Mouse (Mus musculus): ENCODE results near the gene Mprip. TPM values are rescaled to one million over a fixed set of nuclear protein-coding genes. Genes with fewer than 3 reads are reported as not detected.

Mprip gene
- total and polyA plus RNA-seq, 2 experiments from 2014 or later: 53.3 to 172 TPM

DNA sequence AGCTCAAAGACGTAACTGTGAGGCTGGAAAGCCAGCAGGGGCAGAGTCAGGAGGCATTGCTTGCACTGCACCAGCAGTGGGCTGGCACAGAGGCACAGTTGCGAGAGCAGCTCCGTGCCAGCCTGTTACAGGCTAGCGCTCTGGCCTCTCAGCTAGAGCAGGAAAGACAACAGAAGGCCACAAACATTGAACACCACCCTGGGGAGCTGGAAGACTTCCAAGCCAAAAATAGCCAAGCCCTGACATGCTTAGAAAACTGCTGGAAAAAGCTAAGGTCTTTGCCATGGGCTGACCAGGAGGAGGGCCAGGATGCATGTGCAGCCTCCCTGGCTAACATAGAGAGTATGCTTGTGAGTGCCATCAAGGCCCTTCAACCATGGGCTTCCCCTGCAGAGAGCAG is 98.1 kb downstream of the Mprip start:
- peak; percentile 80 for ATAC-seq (ENCODE audit: low FRiP score)
- H3K27ac ChIP-seq (ENCODE audit: low read depth, low read length): peak overlapping the region; percentile 57; the same call in 1 of the 2 replicates
- no peak; the same call in 1 of the 2 replicates for TF ChIP-seq CTCF (IDR thresholded peaks at IDR 0.05)
- DNase-seq (ENCODE audit: low spot score): peak; percentile 90
- H3K9ac ChIP-seq (replicated peaks; ENCODE audit: low read length, poor library complexity, severe bottlenecking): no peak overlapping the region
- 65% methylated on average over 4 of the region's 4 CpGs for WGBS
- no peaks in the 10 kb centered on the region for H3K9me3 ChIP-seq (ENCODE audit: low read length)
- H3K4me1 ChIP-seq (ENCODE audit: insufficient read depth, low read length): no peaks in the 10 kb centered on the region
- no peak overlapping the region for H3K4me2 ChIP-seq (ENCODE audit: low read depth, low read length, poor library complexity, severe bottlenecking)
- H3K4me3 ChIP-seq (ENCODE audit: low read depth, low read length): no peak overlapping the region
- peaks cover 82% of the 10 kb centered on the region for H3K36me3 ChIP-seq (ENCODE audit: insufficient read depth, low read length)
- H3K27me3 ChIP-seq (ENCODE audit: insufficient read depth, low read length): no peaks in the 10 kb centered on the region

DNA sequence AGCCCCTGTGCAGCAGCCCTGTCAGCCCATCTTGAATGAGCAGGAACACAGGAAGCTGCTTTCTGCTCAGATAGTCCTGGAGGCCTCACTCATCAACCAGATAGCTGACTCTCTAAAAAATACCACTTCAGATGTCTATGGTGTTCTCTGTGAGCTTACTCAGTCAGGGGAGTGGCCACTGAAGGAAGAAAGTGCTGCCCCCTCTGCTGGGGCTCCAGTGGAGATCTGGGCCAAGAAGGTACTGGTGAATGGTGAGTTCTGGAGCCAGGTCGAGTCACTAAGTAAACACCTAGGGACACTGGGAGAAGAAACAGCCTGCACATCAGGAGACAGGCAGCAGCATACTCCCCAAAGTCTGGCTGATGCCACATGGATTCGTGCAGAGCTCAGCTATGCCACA is 98.5 kb downstream of the Mprip start:
- no peak for DNase-seq (ENCODE audit: low spot score)
- H3K4me2 ChIP-seq (ENCODE audit: low read depth, low read length, poor library complexity, severe bottlenecking): no peak overlapping the region
- no peaks in the 10 kb centered on the region for H3K9me3 ChIP-seq (ENCODE audit: low read length)
- H3K4me1 ChIP-seq (ENCODE audit: insufficient read depth, low read length): no peaks in the 10 kb centered on the region
- ATAC-seq (ENCODE audit: low FRiP score): no peak
- no peak overlapping the region for H3K4me3 ChIP-seq (ENCODE audit: low read depth, low read length)
- WGBS: 81% methylated on average over 2 of the region's 2 CpGs
- H3K36me3 ChIP-seq (ENCODE audit: insufficient read depth, low read length): peaks cover 84% of the 10 kb centered on the region
- no peaks in the 10 kb centered on the region for H3K27me3 ChIP-seq (ENCODE audit: insufficient read depth, low read length)
- no peak overlapping the region for H3K9ac ChIP-seq (replicated peaks; ENCODE audit: low read length, poor library complexity, severe bottlenecking)
- H3K27ac ChIP-seq (ENCODE audit: low read depth, low read length): no peak overlapping the region; the same call in 1 of the 2 replicates
- TF ChIP-seq CTCF (IDR thresholded peaks at IDR 0.05): no peak

DNA sequence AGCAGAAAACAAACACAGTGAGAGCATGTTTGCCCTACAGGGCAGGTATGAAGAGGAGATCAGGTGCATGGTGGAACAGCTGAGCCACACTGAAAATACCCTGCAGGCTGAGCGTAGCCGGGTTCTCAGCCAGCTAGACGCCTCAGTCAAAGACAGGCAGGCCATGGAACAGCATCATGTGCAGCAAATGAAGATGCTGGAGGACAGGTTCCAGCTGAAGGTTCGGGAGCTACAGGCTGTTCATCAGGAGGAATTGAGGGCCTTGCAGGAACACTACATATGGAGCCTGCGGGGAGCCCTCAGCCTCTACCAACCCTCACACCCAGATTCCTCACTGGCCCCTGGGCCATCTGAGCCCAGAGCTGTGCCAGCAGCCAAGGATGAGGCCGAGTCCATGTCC is 99.7 kb downstream of the Mprip start:
- H3K4me1 ChIP-seq (ENCODE audit: insufficient read depth, low read length): no peaks in the 10 kb centered on the region
- DNase-seq (ENCODE audit: low spot score): no peak
- H3K27ac ChIP-seq (ENCODE audit: low read depth, low read length): no peak overlapping the region
- no peak overlapping the region for H3K4me3 ChIP-seq (ENCODE audit: low read depth, low read length)
- no peak for ATAC-seq (ENCODE audit: low FRiP score)
- WGBS: 94% methylated on average over 6 of the region's 6 CpGs
- peaks cover 83% of the 10 kb centered on the region for H3K36me3 ChIP-seq (ENCODE audit: insufficient read depth, low read length)
- H3K4me2 ChIP-seq (ENCODE audit: low read depth, low read length, poor library complexity, severe bottlenecking): no peak overlapping the region
- H3K9ac ChIP-seq (replicated peaks; ENCODE audit: low read length, poor library complexity, severe bottlenecking): no peak overlapping the region
- no peak for TF ChIP-seq CTCF (IDR thresholded peaks at IDR 0.05)
- H3K9me3 ChIP-seq (ENCODE audit: low read length): no peaks in the 10 kb centered on the region
- no peaks in the 10 kb centered on the region for H3K27me3 ChIP-seq (ENCODE audit: insufficient read depth, low read length)

DNA sequence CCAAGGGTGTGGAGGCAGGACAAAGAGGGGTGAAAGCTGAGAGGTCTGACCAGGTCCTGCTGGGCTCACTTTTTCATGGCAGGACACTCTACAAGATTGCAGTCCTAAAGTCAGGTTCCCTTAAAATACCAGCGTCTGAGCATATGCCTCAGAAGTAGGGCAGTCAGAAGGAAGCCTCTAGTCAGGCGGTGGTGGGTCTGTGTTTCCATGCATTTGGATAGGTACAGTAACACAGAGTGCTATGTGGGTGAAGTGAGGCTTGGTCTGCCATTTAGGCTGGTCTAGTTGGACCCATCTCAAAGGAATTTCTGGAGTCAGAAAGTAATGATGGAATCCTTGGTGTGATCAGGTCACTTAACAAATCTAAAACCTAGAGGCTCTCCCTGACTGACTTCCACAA is 108.2 kb downstream of the Mprip start:
- no peak for TF ChIP-seq CTCF (IDR thresholded peaks at IDR 0.05)
- Histone ChIP-seq H3K4me3 (ENCODE audit: low read depth, low read length) (no peak overlapping the region), H3K9ac (replicated peaks; ENCODE audit: low read length, poor library complexity, severe bottlenecking) (no peak overlapping the region), H3K36me3 (ENCODE audit: insufficient read depth, low read length) (peaks cover 87% of the 10 kb centered on the region), H3K9me3 (ENCODE audit: low read length) (no peaks in the 10 kb centered on the region), H3K4me2 (ENCODE audit: low read depth, low read length, poor library complexity, severe bottlenecking) (no peak overlapping the region), H3K4me1 (ENCODE audit: insufficient read depth, low read length) (no peaks in the 10 kb centered on the region), H3K27ac (ENCODE audit: low read depth, low read length) (no peak overlapping the region), H3K27me3 (ENCODE audit: insufficient read depth, low read length) (no peaks in the 10 kb centered on the region)
- no peak for ATAC-seq (ENCODE audit: low FRiP score)
- no peak for DNase-seq (ENCODE audit: low spot score)
- WGBS: 87% methylated on average over 2 of the region's 2 CpGs

DNA sequence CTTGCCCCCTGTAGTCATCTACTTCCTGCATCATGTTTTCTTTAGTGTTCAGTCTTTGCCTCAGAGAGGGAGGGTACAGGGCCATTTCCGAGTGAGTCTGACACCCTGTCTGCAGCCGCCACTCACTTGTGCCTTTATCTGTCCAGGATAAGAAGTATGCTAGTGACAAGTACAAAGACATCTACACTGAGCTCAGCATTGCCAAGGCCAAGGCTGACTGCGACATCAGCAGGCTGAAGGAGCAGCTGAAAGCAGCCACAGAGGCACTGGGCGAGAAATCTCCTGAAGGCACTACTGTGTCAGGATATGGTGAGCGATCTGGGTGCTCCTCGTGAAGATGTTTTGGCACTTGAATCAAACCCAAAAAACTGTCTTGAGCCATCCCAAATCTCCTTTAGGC is 108.6 kb downstream of the Mprip start:
- no peak for TF ChIP-seq CTCF (IDR thresholded peaks at IDR 0.05)
- Histone ChIP-seq H3K4me2 (ENCODE audit: low read depth, low read length, poor library complexity, severe bottlenecking) (no peak overlapping the region), H3K9ac (replicated peaks; ENCODE audit: low read length, poor library complexity, severe bottlenecking) (no peak overlapping the region), H3K27me3 (ENCODE audit: insufficient read depth, low read length) (no peaks in the 10 kb centered on the region), H3K4me3 (ENCODE audit: low read depth, low read length) (no peak overlapping the region), H3K36me3 (ENCODE audit: insufficient read depth, low read length) (peaks cover 86% of the 10 kb centered on the region), H3K27ac (ENCODE audit: low read depth, low read length) (no peak overlapping the region), H3K4me1 (ENCODE audit: insufficient read depth, low read length) (no peaks in the 10 kb centered on the region), H3K9me3 (ENCODE audit: low read length) (no peaks in the 10 kb centered on the region)
- DNase-seq (ENCODE audit: low spot score) (no peak), ATAC-seq (ENCODE audit: low FRiP score) (no peak)
- 78% methylated on average over 6 of the region's 6 CpGs for WGBS

DNA sequence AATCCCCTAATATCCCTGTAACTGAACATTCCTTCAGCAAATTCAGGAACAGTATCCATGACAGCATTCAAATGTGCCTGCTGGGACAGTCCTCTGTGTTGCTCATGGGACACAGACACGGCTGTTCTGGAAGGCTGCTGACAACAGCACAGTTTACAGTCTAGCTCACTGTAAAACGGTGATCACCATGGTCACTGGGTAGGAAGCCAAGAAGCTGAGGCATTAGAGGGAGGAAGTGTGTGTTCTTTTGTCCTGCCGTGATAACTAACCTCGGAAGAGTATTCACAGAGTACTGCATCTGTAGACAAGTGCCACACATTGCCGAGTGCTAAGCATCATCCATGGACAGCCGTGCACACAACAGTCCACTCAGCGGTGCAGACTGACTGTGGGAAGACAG is 109.6 kb downstream of the Mprip start:
- H3K9ac ChIP-seq (replicated peaks; ENCODE audit: low read length, poor library complexity, severe bottlenecking): no peak overlapping the region
- whole genome bisulfite sequencing: 74% methylated on average over 7 of the region's 7 CpGs
- peak; percentile 70 for DNase-seq (ENCODE audit: low spot score)
- TF ChIP-seq CTCF (IDR thresholded peaks at IDR 0.05): no peak
- no peak overlapping the region for H3K4me2 ChIP-seq (ENCODE audit: low read depth, low read length, poor library complexity, severe bottlenecking)
- no peaks in the 10 kb centered on the region for H3K4me1 ChIP-seq (ENCODE audit: insufficient read depth, low read length)
- no peak for ATAC-seq (ENCODE audit: low FRiP score)
- H3K4me3 ChIP-seq (ENCODE audit: low read depth, low read length): no peak overlapping the region
- no peak overlapping the region for H3K27ac ChIP-seq (ENCODE audit: low read depth, low read length)
- no peaks in the 10 kb centered on the region for H3K27me3 ChIP-seq (ENCODE audit: insufficient read depth, low read length)
- peaks cover 76% of the 10 kb centered on the region for H3K36me3 ChIP-seq (ENCODE audit: insufficient read depth, low read length)
- H3K9me3 ChIP-seq (ENCODE audit: low read length): no peaks in the 10 kb centered on the region

Measured in midbrain, postnatal 0 days (tissue).